Mouse (Mus musculus): ENCODE measurements around the gene Fbxw24. TPM values are rescaled to one million over a fixed set of nuclear protein-coding genes. Genes with fewer than 3 reads are reported as not detected.
"Not testable (repeated sequence)": the region's sequence is repeated elsewhere in the genome, so short reads cannot be mapped to it uniquely, and the experiment has no call there.

Fbxw24 gene
- not detected in 2 replicates for polyA plus RNA-seq (2015; fragmentation: Nextera tagmentation; extraction: Ambion mirVana)

DNA sequence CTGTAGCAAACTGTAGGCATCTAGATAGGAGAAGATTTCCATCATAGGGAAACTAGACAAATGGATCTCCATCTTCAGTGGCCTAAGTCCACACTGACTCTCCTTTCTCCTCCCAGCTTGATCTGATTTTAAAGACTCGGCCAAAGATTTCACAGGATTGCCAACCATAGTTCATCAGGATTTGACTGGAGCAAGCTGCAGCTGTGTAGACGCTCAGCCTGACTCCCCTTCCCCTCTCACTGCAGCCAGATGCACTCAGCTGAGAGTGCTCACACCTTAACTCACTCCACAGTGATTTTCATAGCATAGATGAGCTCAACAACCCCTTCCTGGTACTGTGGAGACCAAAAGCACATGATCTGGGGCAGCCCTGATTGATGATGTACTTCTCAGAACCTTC is at the start of gene Fbxw24:
TSS of gene Fbxw24 (minus strand) at position 101 of the 400 bp plus-strand sequence.
- 90% methylated on average over 2 of the region's 2 CpGs for WGBS
- H3K4me2 ChIP-seq (replicated peaks); H3K27ac ChIP-seq; H3K9ac ChIP-seq (replicated peaks); H3K9me3 ChIP-seq; H3K36me3 ChIP-seq; H3K27me3 ChIP-seq; ATAC-seq; H3K4me3 ChIP-seq (replicated peaks); H3K4me1 ChIP-seq (replicated peaks): not testable (repeated sequence)

DNA sequence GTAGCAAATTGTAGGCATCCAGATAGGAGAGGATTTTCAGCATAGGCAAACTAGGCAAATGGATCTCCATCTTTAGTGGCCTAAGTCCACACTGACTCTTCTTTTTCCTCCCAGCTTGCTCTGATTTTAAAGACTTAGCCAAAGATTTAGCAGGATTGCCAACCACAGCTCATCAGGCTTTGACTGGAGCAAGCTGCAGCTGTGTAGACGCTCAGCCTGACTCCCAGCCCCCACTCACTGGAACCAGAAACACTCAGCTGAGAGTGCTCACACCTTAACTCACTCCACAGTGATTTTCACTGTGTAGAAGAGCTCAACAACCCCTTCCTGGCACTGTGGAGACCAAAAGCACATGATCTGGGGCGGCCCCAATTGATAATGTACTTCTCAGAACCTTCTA is 38.7 kb upstream of the Fbxw24 start, which contains the start of gene Fbxw25:
TSS of gene Fbxw25 (minus strand) at position 101 of the 400 bp plus-strand sequence.
- H3K9me3 ChIP-seq; H3K4me1 ChIP-seq (replicated peaks); H3K27me3 ChIP-seq; ATAC-seq; H3K9ac ChIP-seq (replicated peaks); H3K4me2 ChIP-seq (replicated peaks); H3K4me3 ChIP-seq (replicated peaks); H3K27ac ChIP-seq; H3K36me3 ChIP-seq: not testable (repeated sequence)
- whole genome bisulfite sequencing: 79% methylated on average over 2 of the region's 2 CpGs

DNA sequence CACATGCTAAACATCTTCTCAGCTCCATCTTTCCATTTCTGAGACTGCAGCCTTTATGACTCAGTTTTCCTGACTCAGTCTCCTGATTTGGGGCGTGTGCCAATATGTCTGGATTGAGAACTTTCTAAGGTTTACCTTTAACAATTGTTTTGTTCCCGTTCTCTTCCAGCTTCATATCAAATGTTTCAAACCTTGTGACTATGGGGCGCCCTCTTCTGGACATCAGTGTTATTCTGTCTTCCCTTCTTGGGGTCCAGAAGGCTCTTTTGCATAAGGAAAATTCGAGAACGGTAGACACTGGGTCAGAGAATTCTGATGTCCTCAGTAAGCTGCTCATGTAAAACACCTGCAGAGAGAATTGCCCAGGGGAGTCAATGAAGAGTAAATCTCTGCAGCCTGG is 19.0 kb downstream of the Fbxw24 start:
- not testable (repeated sequence) for H3K4me2 ChIP-seq (replicated peaks); H3K36me3 ChIP-seq; H3K27me3 ChIP-seq; H3K27ac ChIP-seq; H3K9me3 ChIP-seq; ATAC-seq; H3K4me3 ChIP-seq (replicated peaks); H3K4me1 ChIP-seq (replicated peaks); H3K9ac ChIP-seq (replicated peaks)
- WGBS: 44% methylated on average over 5 of the region's 5 CpGs

DNA sequence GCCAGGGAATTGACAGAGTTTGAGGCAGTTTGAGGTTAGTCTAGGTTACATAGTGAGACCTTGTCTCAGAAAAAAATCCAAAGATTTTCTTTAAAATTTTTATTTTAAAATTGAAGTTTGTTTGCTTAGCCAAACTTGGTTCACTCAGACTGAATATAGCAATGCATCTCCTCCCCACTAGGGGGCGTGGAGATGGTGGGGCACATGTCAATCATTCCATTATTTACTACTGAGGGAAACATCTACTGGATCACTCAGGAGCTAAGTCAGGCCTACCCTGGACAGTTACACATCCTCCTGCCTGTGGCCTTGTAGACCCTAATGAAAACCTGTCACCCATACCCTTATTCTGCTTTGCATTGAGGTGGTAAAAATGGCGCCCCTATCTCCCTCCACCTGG is 23.7 kb downstream of the Fbxw24 start:
- H3K4me1 ChIP-seq (replicated peaks); ATAC-seq; H3K9me3 ChIP-seq; H3K4me3 ChIP-seq (replicated peaks); H3K36me3 ChIP-seq; H3K27me3 ChIP-seq; H3K27ac ChIP-seq; H3K4me2 ChIP-seq (replicated peaks); H3K9ac ChIP-seq (replicated peaks): not testable (repeated sequence)
- WGBS: 60% methylated on average over 2 of the region's 2 CpGs

DNA sequence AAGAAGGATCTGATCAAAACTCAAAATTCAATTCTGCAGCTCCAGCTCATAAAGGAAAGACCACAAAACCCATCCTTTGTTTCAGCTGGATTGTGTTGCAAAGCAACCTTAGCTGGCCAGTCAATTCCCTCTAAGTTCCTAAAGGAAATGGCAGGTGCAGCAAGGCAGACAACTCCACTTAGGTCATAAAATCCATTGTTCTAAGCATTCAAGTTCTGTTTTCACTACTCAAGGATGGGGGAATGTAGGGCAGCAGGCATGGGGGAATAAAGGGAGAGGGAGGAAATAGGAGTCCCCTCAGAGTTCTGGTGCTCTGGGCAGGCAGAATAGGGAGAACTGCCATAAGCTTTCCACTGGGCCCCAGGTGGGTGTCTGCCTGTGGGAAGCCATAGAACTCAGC is 28.6 kb downstream of the Fbxw24 start:
- H3K9ac ChIP-seq (replicated peaks): no peak overlapping the region
- no peak for ATAC-seq

DNA sequence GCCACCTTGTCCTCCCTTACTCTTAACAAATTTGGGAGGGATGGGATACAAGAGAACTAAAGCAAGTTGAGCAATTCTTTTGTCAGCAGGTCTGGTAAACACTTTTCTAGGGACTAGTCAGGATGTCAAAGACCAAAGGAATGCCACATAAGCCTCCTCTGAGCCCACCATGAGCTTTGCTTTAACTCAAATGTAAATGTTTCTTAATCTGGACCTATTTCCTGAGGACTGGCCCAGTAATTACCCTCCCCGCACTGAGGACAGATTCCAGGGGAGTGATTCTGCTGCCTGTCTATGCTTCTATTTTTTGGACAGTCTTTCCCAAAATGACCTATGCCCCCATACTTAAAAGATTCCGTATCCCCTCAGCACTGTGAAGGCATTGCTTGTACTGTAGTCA is 31.0 kb downstream of the Fbxw24 start:
- H3K9me3 ChIP-seq: 0 out of 2 replicates have a peak, but pooled peaks cover 3% of the 10 kb centered on the region
- H3K4me1 ChIP-seq (replicated peaks): no peaks in the 10 kb centered on the region
- no peak for ATAC-seq
- H3K36me3 ChIP-seq: no peaks in the 10 kb centered on the region
- no peak overlapping the region for H3K4me3 ChIP-seq (replicated peaks)
- 79% methylated on average over 2 of the region's 2 CpGs for WGBS
- H3K27ac ChIP-seq: no peak overlapping the region
- no peak overlapping the region for H3K4me2 ChIP-seq (replicated peaks)
- no peak overlapping the region for H3K9ac ChIP-seq (replicated peaks)
- no peaks in the 10 kb centered on the region for H3K27me3 ChIP-seq

More for the DNA sequence above, 28.6 kb downstream of the Fbxw24 start:
- Histone ChIP-seq H3K27me3 (no peaks in the 10 kb centered on the region), H3K36me3 (no peaks in the 10 kb centered on the region), H3K4me1 (replicated peaks) (no peaks in the 10 kb centered on the region), H3K4me2 (replicated peaks) (no peak overlapping the region), H3K27ac (no peak overlapping the region), H3K9me3 (0 out of 2 replicates have a peak, but pooled peaks cover 3% of the 10 kb centered on the region), H3K4me3 (replicated peaks) (no peak overlapping the region)

DNA sequence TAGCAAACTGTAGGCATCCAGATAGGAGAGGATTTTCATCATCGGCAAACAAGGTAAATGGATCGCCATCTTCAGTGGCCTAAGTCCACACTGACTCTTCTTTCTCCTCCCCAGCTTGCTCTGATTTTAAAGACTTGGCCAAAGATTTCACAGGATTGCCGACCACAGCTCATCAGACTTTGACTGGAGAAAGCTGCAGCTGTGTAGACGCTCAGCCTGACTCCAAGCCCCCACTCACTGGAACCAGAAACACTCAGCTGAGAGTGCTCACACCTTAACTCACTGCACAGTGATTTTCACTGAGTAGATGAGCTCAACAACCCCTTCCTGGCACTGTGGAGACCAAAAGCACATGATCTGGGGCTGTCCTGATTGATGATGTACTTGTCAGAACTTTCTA is 57.7 kb downstream of the Fbxw24 start, which contains the start of gene Fbxw15:
TSS of gene Fbxw15 (minus strand) at position 101 of the 400 bp plus-strand sequence.
- not testable (repeated sequence) for H3K4me1 ChIP-seq (replicated peaks); H3K9me3 ChIP-seq; H3K36me3 ChIP-seq; H3K27me3 ChIP-seq; H3K4me2 ChIP-seq (replicated peaks); ATAC-seq; H3K27ac ChIP-seq; H3K9ac ChIP-seq (replicated peaks); H3K4me3 ChIP-seq (replicated peaks)
- 92% methylated on average over 4 of the region's 4 CpGs for WGBS

DNA sequence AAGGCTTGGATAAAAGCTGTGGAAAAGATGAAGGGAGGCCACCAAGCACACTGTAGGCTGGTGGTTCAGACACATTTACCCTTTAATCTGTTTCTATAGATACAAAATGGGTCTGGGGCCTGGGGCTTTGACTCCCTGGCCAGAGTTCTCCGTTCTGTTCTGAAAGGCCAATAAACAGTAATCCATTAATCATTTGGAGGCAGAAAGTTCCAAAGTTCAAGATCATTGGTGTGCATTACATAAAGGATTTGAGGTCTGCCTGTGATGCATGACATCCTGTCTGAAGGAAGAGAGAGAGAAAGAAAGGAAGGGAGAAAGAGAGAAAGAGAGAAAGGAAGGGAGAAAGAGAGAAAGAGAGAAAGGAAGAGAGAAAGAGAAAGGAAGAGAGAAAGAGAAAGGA is 60.3 kb downstream of the Fbxw24 start:
- Histone ChIP-seq H3K4me3 (replicated peaks) (no peak overlapping the region), H3K4me1 (replicated peaks) (no peaks in the 10 kb centered on the region), H3K9me3 (no peaks in the 10 kb centered on the region), H3K36me3 (no peaks in the 10 kb centered on the region), H3K4me2 (replicated peaks) (no peak overlapping the region), H3K27ac (no peak overlapping the region), H3K27me3 (no peaks in the 10 kb centered on the region), H3K9ac (replicated peaks) (no peak overlapping the region)
- no peak for ATAC-seq
- WGBS: 76% methylated on average over 1 of the region's 1 CpGs

DNA sequence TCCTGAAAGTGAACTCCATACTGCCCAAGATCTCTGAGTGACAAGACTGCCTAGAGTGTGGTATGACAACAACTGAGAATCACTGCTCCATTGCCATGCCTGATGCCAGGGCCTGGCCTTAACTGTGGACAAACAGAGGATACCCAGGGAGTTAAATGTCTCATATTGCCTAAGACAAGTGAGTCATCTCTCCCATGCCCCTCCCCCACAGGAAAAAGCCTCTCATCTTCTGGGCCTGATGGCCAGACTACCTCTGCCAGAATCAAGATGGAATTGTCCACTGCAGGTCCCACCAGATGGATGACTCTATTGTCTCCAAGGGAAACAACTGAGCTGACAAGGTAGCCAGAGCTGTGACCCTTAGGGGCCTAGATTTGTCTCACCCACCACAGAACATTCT is 63.8 kb downstream of the Fbxw24 start:
- H3K9me3 ChIP-seq, H3K27me3 ChIP-seq, ATAC-seq: not testable (repeated sequence)

DNA sequence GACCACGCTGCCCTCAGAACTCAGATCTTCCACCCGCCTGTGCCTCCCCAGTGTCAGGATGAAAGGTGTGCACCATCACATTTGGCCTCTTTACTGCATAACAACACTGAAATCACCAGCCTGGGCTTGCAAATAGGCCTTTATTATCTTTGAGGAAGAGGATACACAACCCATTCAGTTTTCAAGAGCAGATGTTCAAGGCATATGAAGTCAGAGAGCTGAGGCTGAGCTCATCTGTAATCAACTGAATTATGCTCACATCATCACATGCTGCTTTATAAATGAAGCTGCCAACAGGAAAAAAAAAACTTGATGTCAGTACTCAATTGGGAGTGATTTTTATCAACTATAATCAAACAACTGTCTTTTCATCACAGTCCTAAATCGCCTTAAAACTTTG is 73.4 kb downstream of the Fbxw24 start:
- no peaks in the 10 kb centered on the region for H3K4me1 ChIP-seq (replicated peaks)
- peaks cover 4% of the 10 kb centered on the region; the same call in 1 of the 2 replicates for H3K9me3 ChIP-seq
- H3K36me3 ChIP-seq: no peaks in the 10 kb centered on the region
- no peaks in the 10 kb centered on the region for H3K27me3 ChIP-seq
- ATAC-seq: no peak
- H3K9ac ChIP-seq (replicated peaks): no peak overlapping the region
- no peak overlapping the region for H3K4me2 ChIP-seq (replicated peaks)
- 82% methylated on average over 3 of the region's 3 CpGs for WGBS
- no peak overlapping the region for H3K27ac ChIP-seq
- no peak overlapping the region for H3K4me3 ChIP-seq (replicated peaks)

More for the DNA sequence above, 63.8 kb downstream of the Fbxw24 start:
- H3K36me3 ChIP-seq; H3K4me2 ChIP-seq (replicated peaks); H3K27ac ChIP-seq; H3K4me1 ChIP-seq (replicated peaks); H3K4me3 ChIP-seq (replicated peaks); H3K9ac ChIP-seq (replicated peaks): not testable (repeated sequence)

Other genes with a start within 250 kb of the Fbxw24 start
- not detected in 2 replicates for gene Fbxw22, start 221.8 kb downstream of the Fbxw24 start, polyA plus RNA-seq (2015; fragmentation: Nextera tagmentation; extraction: Ambion mirVana)
- not detected in 2 replicates for gene Fbxw16, start 176.9 kb downstream of the Fbxw24 start, polyA plus RNA-seq (2015; fragmentation: Nextera tagmentation; extraction: Ambion mirVana)
- not detected in 2 replicates for gene Fbxw19, start 130.2 kb downstream of the Fbxw24 start, polyA plus RNA-seq (2015; fragmentation: Nextera tagmentation; extraction: Ambion mirVana)
- gene Fbxw15, start 57.8 kb downstream of the Fbxw24 start, polyA plus RNA-seq (2015; fragmentation: Nextera tagmentation; extraction: Ambion mirVana): not detected in 2 replicates
- 0.13 TPM in 1 of 2 replicates, not detected in the other for gene Fbxw25, start 38.6 kb upstream of the Fbxw24 start, polyA plus RNA-seq (2015; fragmentation: Nextera tagmentation; extraction: Ambion mirVana)
- gene Fbxw18, start 76.6 kb upstream of the Fbxw24 start, polyA plus RNA-seq (2015; fragmentation: Nextera tagmentation; extraction: Ambion mirVana): not detected in 2 replicates
- gene Fbxw26, start 120.0 kb upstream of the Fbxw24 start, polyA plus RNA-seq (2015; fragmentation: Nextera tagmentation; extraction: Ambion mirVana): not detected in 2 replicates
- not detected in 2 replicates for gene Fbxw27, start 164.6 kb upstream of the Fbxw24 start, polyA plus RNA-seq (2015; fragmentation: Nextera tagmentation; extraction: Ambion mirVana)
- 0.27 TPM in 1 of 2 replicates, not detected in the other for gene Spink8, start 186.2 kb upstream of the Fbxw24 start, polyA plus RNA-seq (2015; fragmentation: Nextera tagmentation; extraction: Ambion mirVana)
- 69.7 and 71.3 TPM in 2 replicates for gene Nme6, start 206.7 kb upstream of the Fbxw24 start, polyA plus RNA-seq (2015; fragmentation: Nextera tagmentation; extraction: Ambion mirVana)
- 0.22 and 0.55 TPM in 2 replicates for gene Camp, start 223.6 kb upstream of the Fbxw24 start, polyA plus RNA-seq (2015; fragmentation: Nextera tagmentation; extraction: Ambion mirVana)
- 20.2 and 23.1 TPM in 2 replicates for gene Cdc25a, start 249.5 kb upstream of the Fbxw24 start, polyA plus RNA-seq (2015; fragmentation: Nextera tagmentation; extraction: Ambion mirVana)

Measured in midbrain, embryonic 13.5 days (tissue).